Mouse (Mus musculus): ENCODE measurements around the gene Cpsf6. TPM values are rescaled to one million over a fixed set of nuclear protein-coding genes. Genes with fewer than 3 reads are reported as not detected.

Gene Cpsf6
- polyA plus RNA-seq, 1 experiment from 2014 or later = 97.9 TPM

DNA sequence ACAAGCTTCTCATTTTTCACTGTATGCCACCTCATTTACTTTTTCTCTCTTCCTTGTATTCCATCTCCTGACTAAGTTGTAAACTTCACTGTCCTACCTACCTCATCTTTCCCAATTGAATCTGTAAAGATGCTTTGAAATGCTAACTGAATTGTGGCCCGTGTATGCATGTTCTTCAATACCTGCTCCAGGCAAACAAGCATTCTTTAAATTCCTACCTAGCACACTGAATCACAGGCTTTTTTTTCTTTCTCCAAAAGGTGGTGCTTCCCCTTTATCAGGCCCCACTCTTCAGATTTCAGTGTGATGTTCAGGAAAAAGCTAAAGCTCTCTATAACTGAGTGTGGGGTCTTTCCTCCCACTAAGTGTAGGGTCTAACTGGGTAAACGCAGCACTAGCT is 37.4 kb downstream of the Cpsf6 start:
- no peak for ATAC-seq (replicated peaks; ENCODE audit: insufficient number of reproducible peaks, low FRiP score, low TSS enrichment)
- 67% methylated on average over 2 of the region's 2 CpGs for WGBS (ENCODE audit: insufficient replicate concordance)
- no peak overlapping the region for H3K27ac ChIP-seq (ENCODE audit: low read depth, low read length)
- no peaks in the 10 kb centered on the region for H3K4me1 ChIP-seq (ENCODE audit: control insufficient read depth, insufficient read depth, low read length)
- no peak overlapping the region for H3K4me3 ChIP-seq (ENCODE audit: low read depth, low read length)
- no peaks in the 10 kb centered on the region for H3K27me3 ChIP-seq (ENCODE audit: control insufficient read depth, insufficient read depth, low read length)
- H3K4me2 ChIP-seq = no peak overlapping the region
- H3K36me3 ChIP-seq (ENCODE audit: control insufficient read depth, insufficient read depth, low read length) = no peaks in the 10 kb centered on the region
- H3K9me3 ChIP-seq (replicated peaks; ENCODE audit: control insufficient read depth, low read length) = no peaks in the 10 kb centered on the region
- no peak overlapping the region for H3K9ac ChIP-seq (ENCODE audit: low read depth, low read length)

- Histone ChIP-seq H3K9me3 (replicated peaks; ENCODE audit: control insufficient read depth, low read length) (no peaks in the 10 kb centered on the region), H3K4me3 (ENCODE audit: low read depth, low read length) (no peak overlapping the region), H3K36me3 (ENCODE audit: control insufficient read depth, insufficient read depth, low read length) (no peaks in the 10 kb centered on the region), H3K4me2 (no peak overlapping the region), H3K27ac (ENCODE audit: low read depth, low read length) (no peak overlapping the region), H3K4me1 (ENCODE audit: control insufficient read depth, insufficient read depth, low read length) (no peaks in the 10 kb centered on the region), H3K27me3 (ENCODE audit: control insufficient read depth, insufficient read depth, low read length) (no peaks in the 10 kb centered on the region), H3K9ac (ENCODE audit: low read depth, low read length) (no peak overlapping the region)
- WGBS (ENCODE audit: insufficient replicate concordance) = 83% methylated on average over 4 of the region's 4 CpGs
- ATAC-seq (replicated peaks; ENCODE audit: insufficient number of reproducible peaks, low FRiP score, low TSS enrichment) = no peak
These were observed 38.8 kb downstream of the Cpsf6 start for GRCm38 (mm10) chr10:117341029-117341428.

DNA sequence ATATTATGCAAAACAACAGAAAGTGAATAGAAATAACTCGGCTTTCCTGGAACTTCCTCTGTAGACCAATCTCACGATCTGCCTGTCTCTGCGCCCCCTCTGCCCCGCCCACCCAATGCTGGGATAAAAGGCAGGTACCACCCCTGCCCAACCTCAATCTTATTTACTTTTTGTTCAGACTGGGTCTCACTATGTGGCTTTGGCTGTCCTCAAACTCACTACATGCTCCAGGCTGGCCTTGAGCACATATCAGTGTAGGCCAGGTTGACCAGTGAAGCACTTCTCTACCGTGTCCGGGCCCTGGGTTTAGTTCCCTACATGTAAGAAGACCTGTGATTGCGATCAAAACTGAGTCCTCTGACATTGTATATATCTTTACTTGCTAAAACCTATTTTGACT is 40.6 kb downstream of the Cpsf6 start:
- no peak for ATAC-seq (replicated peaks; ENCODE audit: insufficient number of reproducible peaks, low FRiP score, low TSS enrichment)
- 82% methylated on average over 7 of the region's 7 CpGs for WGBS (ENCODE audit: insufficient replicate concordance)
- no peak overlapping the region for H3K27ac ChIP-seq (ENCODE audit: low read depth, low read length)
- no peaks in the 10 kb centered on the region for H3K27me3 ChIP-seq (ENCODE audit: control insufficient read depth, insufficient read depth, low read length)
- no peak overlapping the region for H3K4me2 ChIP-seq
- no peaks in the 10 kb centered on the region for H3K4me1 ChIP-seq (ENCODE audit: control insufficient read depth, insufficient read depth, low read length)
- no peak overlapping the region for H3K9ac ChIP-seq (ENCODE audit: low read depth, low read length)
- no peak overlapping the region for H3K4me3 ChIP-seq (ENCODE audit: low read depth, low read length)
- no peaks in the 10 kb centered on the region for H3K36me3 ChIP-seq (ENCODE audit: control insufficient read depth, insufficient read depth, low read length)
- H3K9me3 ChIP-seq (replicated peaks; ENCODE audit: control insufficient read depth, low read length) = no peaks in the 10 kb centered on the region

GRCm38 (mm10) chr10:117337946-117338345 is 41.9 kb downstream of the Cpsf6 start:
- no peak for ATAC-seq (replicated peaks; ENCODE audit: insufficient number of reproducible peaks, low FRiP score, low TSS enrichment)
- H3K4me3 ChIP-seq (ENCODE audit: low read depth, low read length) = no peak overlapping the region
- H3K36me3 ChIP-seq (ENCODE audit: control insufficient read depth, insufficient read depth, low read length) = no peaks in the 10 kb centered on the region
- H3K4me2 ChIP-seq = no peak overlapping the region
- no peaks in the 10 kb centered on the region for H3K4me1 ChIP-seq (ENCODE audit: control insufficient read depth, insufficient read depth, low read length)
- no peak overlapping the region for H3K9ac ChIP-seq (ENCODE audit: low read depth, low read length)
- no peaks in the 10 kb centered on the region for H3K27me3 ChIP-seq (ENCODE audit: control insufficient read depth, insufficient read depth, low read length)
- H3K9me3 ChIP-seq (replicated peaks; ENCODE audit: control insufficient read depth, low read length) = no peaks in the 10 kb centered on the region
- H3K27ac ChIP-seq (ENCODE audit: low read depth, low read length) = no peak overlapping the region

- Histone ChIP-seq H3K4me2 (no peak overlapping the region), H3K36me3 (ENCODE audit: control insufficient read depth, insufficient read depth, low read length) (no peaks in the 10 kb centered on the region), H3K27me3 (ENCODE audit: control insufficient read depth, insufficient read depth, low read length) (no peaks in the 10 kb centered on the region), H3K9me3 (replicated peaks; ENCODE audit: control insufficient read depth, low read length) (no peaks in the 10 kb centered on the region), H3K4me1 (ENCODE audit: control insufficient read depth, insufficient read depth, low read length) (no peaks in the 10 kb centered on the region), H3K27ac (ENCODE audit: low read depth, low read length) (no peak overlapping the region), H3K4me3 (ENCODE audit: low read depth, low read length) (no peak overlapping the region), H3K9ac (ENCODE audit: low read depth, low read length) (no peak overlapping the region)
- WGBS (ENCODE audit: insufficient replicate concordance) = 38% methylated on average over 4 of the region's 4 CpGs
- ATAC-seq (replicated peaks; ENCODE audit: insufficient number of reproducible peaks, low FRiP score, low TSS enrichment) = no peak
These were observed 44.2 kb downstream of the Cpsf6 start for GRCm38 (mm10) chr10:117335649-117336048.

DNA sequence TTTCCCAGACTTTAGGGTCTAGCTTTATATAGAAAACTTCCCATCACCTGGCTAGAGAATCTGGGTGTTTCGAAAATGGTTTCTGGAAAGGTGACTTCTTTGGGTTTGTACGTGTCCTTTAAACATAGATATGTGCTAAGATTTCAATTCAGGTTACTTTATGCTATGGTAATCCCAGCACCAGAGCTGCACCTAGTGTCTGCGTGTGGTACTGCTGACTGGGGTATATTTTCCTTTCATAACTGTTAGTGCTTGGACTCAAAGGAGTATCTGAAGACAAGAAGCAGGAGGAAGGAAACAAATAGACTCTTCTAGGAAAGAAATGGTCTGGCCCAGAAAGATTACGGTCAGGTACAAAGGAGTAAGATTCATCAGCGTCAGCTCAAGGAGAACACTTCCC is 49.3 kb downstream of the Cpsf6 start:
- no peaks in the 10 kb centered on the region for H3K9me3 ChIP-seq (replicated peaks; ENCODE audit: control insufficient read depth, low read length)
- ATAC-seq (replicated peaks; ENCODE audit: insufficient number of reproducible peaks, low FRiP score, low TSS enrichment) = no peak
- H3K27ac ChIP-seq (ENCODE audit: low read depth, low read length) = no peak overlapping the region
- H3K36me3 ChIP-seq (ENCODE audit: control insufficient read depth, insufficient read depth, low read length) = no peaks in the 10 kb centered on the region
- no peak overlapping the region for H3K4me2 ChIP-seq
- H3K9ac ChIP-seq (ENCODE audit: low read depth, low read length) = no peak overlapping the region
- H3K4me1 ChIP-seq (ENCODE audit: control insufficient read depth, insufficient read depth, low read length) = no peaks in the 10 kb centered on the region
- no peak overlapping the region for H3K4me3 ChIP-seq (ENCODE audit: low read depth, low read length)
- no peaks in the 10 kb centered on the region for H3K27me3 ChIP-seq (ENCODE audit: control insufficient read depth, insufficient read depth, low read length)
- 73% methylated on average over 5 of the region's 5 CpGs for WGBS (ENCODE audit: insufficient replicate concordance)

- H3K27ac ChIP-seq (ENCODE audit: low read depth, low read length) = no peak overlapping the region
- WGBS (ENCODE audit: insufficient replicate concordance) = 84% methylated on average over 7 of the region's 7 CpGs
- H3K4me2 ChIP-seq = no peak overlapping the region
- no peak overlapping the region for H3K4me3 ChIP-seq (ENCODE audit: low read depth, low read length)
- no peaks in the 10 kb centered on the region for H3K4me1 ChIP-seq (ENCODE audit: control insufficient read depth, insufficient read depth, low read length)
- ATAC-seq (replicated peaks; ENCODE audit: insufficient number of reproducible peaks, low FRiP score, low TSS enrichment) = no peak
- no peaks in the 10 kb centered on the region for H3K36me3 ChIP-seq (ENCODE audit: control insufficient read depth, insufficient read depth, low read length)
- H3K27me3 ChIP-seq (ENCODE audit: control insufficient read depth, insufficient read depth, low read length) = no peaks in the 10 kb centered on the region
- no peaks in the 10 kb centered on the region for H3K9me3 ChIP-seq (replicated peaks; ENCODE audit: control insufficient read depth, low read length)
- H3K9ac ChIP-seq (ENCODE audit: low read depth, low read length) = no peak overlapping the region
These were observed 56.0 kb downstream of the Cpsf6 start for GRCm38 (mm10) chr10:117323782-117324181.

DNA sequence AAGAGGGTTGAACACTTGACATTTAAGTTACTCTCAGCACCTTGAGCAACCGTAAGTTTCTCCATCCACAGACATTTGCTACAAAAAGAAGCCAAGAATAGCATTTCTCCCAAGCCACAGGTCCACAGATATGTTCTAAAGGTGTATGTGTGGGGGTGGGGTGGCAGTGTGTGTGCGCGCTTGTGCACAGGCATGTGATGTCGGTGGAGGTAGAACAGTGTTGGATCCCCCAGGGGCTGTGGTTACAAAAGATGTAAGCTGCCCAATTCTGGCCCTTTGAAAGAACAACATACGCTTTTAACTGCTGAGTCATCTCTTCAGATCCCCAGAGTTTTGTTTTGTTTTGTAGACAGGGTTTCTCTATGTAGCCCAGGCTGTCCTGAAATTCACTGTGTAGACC is 57.2 kb downstream of the Cpsf6 start:
- 87% methylated on average over 5 of the region's 5 CpGs for WGBS (ENCODE audit: insufficient replicate concordance)
- H3K4me1 ChIP-seq (ENCODE audit: control insufficient read depth, insufficient read depth, low read length) = no peaks in the 10 kb centered on the region
- no peak for ATAC-seq (replicated peaks; ENCODE audit: insufficient number of reproducible peaks, low FRiP score, low TSS enrichment)
- no peaks in the 10 kb centered on the region for H3K27me3 ChIP-seq (ENCODE audit: control insufficient read depth, insufficient read depth, low read length)
- no peak overlapping the region for H3K4me3 ChIP-seq (ENCODE audit: low read depth, low read length)
- no peak overlapping the region for H3K4me2 ChIP-seq
- H3K27ac ChIP-seq (ENCODE audit: low read depth, low read length) = no peak overlapping the region
- H3K36me3 ChIP-seq (ENCODE audit: control insufficient read depth, insufficient read depth, low read length) = no peaks in the 10 kb centered on the region
- H3K9ac ChIP-seq (ENCODE audit: low read depth, low read length) = no peak overlapping the region
- H3K9me3 ChIP-seq (replicated peaks; ENCODE audit: control insufficient read depth, low read length) = no peaks in the 10 kb centered on the region

DNA sequence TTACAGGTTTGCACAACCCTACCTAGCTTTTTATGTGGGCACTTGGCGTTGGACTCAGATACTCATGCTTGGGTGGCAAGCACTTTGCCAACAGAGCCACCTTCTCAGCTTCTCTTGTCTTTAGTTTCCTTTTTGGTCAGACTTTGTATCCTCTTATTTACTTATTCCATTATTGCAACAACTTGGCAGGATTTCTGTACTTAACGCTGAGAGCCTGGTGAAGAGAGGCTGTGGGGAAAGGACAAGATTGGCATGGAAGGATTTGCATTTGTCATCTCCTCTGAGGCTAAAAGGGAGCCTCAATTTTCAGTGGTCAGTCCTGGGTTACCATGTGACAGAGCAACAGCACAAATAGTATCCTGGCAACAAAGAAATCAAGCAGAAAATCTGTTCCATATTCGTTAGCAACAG is 59.2 kb downstream of the Cpsf6 start:
- WGBS (ENCODE audit: insufficient replicate concordance) = 79% methylated on average over 3 of the region's 3 CpGs
- no peak for ATAC-seq (replicated peaks; ENCODE audit: insufficient number of reproducible peaks, low FRiP score, low TSS enrichment)
- no peaks in the 10 kb centered on the region for H3K36me3 ChIP-seq (ENCODE audit: control insufficient read depth, insufficient read depth, low read length)
- no peaks in the 10 kb centered on the region for H3K4me1 ChIP-seq (ENCODE audit: control insufficient read depth, insufficient read depth, low read length)
- H3K4me2 ChIP-seq = no peak overlapping the region
- H3K27ac ChIP-seq (ENCODE audit: low read depth, low read length) = no peak overlapping the region
- no peaks in the 10 kb centered on the region for H3K9me3 ChIP-seq (replicated peaks; ENCODE audit: control insufficient read depth, low read length)
- 0 out of 2 replicates have a peak, but pooled peaks cover 3% of the 10 kb centered on the region for H3K27me3 ChIP-seq (ENCODE audit: control insufficient read depth, insufficient read depth, low read length)
- H3K9ac ChIP-seq (ENCODE audit: low read depth, low read length) = no peak overlapping the region
- H3K4me3 ChIP-seq (ENCODE audit: low read depth, low read length) = no peak overlapping the region

All from heart, embryonic 11.5 days (tissue).